Mouse (Mus musculus): Measurements from ENCODE around the gene Dscam.
A peak's percentile ranks its signal among the peaks of the same experiment; 100 is the strongest.

Dscam gene

DNA sequence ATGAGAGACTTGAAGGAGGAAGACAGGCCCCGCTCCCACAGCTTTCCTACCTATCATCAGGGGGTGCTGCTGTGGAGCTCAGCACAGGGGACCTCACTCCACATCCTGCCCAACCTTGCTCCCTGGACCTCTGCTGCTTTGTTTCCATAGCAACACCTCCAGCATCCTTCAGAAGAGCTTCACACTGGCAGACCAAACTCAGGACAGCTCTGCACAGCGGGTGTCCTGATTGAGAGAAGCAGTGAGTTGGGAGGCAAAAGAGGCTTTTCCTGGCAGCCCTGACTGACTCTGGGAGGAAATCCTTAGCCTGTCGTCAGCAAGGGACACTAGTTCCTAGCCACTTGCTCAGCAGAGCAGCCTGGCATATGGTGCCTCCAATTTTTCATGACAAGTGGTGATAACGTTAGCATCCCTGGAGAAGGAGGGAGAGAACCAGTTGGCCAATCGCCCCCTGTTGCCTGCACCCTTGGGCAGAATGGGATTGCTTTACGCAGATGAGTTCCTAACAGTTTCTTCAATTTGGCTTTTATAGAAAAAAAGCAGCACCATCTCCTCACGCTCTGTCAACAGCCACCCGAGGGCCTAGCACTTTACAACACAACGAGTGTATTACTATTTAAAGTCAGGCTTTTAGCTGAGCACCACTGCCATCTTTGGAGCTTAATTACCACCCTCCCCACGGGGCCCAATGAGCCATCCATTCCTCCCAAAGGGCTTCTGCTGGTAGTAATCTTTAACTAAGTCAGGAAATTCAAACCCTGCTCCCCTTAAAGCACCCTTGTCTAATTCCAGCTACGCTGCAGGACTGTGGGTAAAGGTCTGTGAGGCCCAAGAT, 224.9 kb downstream of the Dscam start:
- DNase-seq (ENCODE audit: low read depth, low spot score): peak; percentile 51

DNA sequence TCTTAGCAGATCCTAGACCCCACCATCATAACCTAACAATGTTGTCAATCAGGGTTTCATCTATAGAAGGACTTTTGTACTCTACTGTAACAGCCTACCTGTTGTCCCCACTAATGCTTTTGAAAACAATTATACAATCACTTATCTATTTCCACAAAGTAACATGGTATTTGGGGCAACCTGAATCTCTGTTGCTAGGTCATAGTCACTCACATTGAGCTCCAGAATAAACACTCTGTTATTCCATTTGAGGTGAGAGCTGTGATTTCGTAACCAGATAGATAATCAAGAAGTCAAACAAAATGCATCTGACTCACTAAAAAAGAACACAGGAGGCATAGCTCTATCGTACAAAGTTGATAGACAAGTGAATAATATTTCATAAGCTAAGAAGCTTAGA, 226.9 kb downstream of the Dscam start:
- no peak for DNase-seq (ENCODE audit: low read depth, low spot score)

DNA sequence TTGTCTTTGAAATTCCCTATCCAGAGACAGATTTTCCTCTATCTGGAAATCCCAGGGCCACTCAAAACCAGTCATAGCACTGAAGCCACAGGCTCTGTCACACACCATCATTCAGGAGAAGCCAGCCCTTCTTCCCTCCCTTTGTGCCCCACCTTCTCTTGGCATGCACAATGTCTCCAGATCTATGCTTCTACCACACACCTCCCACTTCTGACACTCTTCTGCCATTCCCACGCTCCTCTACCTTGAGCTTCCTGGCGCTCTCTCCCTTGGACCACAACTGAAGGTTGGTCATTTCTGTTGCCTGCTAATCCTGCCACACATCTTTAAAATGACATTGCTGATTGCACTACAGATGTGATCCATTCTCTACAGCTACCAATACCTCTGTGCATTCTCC, 235.8 kb downstream of the Dscam start:
- DNase-seq (ENCODE audit: low read depth, low spot score): no peak

DNA sequence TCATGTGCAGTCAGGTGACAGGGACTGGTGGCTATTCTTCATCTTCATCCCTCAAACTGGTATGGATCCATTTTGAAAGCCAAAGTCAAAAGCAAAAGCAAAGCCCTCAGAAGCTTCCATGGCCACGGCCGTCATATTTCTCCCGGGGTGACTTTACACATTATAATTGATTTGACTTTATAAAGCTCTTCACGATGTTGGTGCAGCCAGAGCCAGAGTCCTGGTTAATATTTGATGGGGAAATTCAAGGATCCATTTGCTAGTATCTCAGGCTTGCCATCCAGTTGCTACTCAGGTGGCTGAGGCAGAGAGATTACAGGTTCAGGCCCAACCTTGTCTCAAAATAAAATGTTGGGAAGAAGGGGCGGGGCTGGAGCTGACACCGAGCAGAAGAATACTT, 238.3 kb downstream of the Dscam start:
- no peak for DNase-seq (ENCODE audit: low read depth, low spot score)

DNA sequence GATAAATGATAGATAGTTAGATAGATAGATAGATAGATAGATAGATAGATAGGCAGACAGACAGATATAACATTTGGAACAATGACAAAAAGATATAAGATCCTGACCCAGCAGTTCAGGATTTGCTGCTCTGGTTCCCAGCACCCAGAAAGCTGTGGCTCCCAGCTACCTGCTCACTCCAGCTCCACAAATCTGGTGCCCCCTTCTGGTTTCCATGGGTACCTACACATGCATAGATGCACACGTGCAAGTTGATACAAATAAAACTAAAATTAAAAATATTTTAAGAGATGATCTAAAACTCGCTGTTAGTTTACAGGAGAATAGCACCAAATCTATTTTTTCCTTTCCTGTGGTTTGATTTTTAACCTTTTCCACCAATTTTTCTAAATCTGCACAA, 238.8 kb downstream of the Dscam start:
- peak; percentile 14 for DNase-seq (ENCODE audit: low read depth, low spot score)

DNA sequence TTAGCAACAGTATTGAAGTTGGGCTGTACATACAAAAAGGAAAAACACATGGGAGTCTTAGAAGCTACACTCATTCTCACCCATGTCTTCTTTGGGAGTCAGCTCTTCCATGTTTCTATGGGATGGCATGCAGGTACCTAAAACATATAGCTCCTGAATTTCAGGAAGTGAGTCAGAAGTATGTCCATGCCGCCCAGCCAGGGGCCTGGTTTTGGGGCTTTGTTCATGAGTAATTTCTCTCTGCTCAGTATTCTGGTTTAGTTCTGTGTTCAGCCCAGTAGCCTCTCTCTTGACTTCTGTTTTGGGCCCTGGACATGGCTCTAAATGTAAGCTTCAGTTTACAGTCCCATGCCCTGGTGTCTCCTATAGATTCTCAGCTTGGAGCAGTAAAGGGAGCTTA, 242.5 kb downstream of the Dscam start:
- no peak for DNase-seq (ENCODE audit: low read depth, low spot score)

DNA sequence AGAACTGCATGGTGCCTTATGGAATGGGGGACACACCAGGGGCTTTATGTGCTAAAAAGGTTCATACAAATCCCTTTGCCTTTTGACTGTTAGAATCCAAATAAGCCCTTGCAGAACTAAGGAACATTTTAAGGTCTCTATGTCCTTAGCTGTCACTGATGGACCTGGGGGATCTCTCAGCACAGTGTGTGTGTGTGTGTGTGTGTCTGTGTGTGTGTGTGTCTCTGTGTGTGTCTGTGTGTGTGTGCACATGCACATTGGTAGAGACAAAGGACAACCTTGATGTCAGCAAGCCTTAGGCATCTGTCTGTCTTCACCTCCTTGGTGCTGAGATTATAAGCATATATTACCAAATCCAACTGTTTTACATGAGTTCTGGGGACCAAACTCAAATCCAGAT, 243.1 kb downstream of the Dscam start:
- DNase-seq (ENCODE audit: low read depth, low spot score): no peak

DNA sequence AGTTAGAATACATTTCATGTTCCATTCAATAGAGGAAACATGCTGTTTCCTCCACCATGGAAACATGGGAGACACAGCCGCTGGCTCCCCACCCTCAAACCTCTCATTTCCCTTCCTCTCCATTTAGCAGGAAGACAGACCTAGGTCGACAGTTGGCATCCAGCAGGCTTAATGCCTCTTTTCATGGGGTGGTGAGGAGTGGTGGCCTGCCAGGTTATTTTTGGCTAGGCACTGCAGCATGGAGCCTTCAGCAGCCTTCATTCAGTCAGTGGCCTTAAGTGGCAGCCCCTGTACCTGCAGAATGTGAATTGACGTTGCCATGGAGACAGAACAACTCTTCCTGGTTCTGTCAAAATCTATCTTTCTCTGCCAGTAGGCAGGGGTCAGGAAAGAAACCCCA, 243.6 kb downstream of the Dscam start:
- DNase-seq (ENCODE audit: low read depth, low spot score): no peak

DNA sequence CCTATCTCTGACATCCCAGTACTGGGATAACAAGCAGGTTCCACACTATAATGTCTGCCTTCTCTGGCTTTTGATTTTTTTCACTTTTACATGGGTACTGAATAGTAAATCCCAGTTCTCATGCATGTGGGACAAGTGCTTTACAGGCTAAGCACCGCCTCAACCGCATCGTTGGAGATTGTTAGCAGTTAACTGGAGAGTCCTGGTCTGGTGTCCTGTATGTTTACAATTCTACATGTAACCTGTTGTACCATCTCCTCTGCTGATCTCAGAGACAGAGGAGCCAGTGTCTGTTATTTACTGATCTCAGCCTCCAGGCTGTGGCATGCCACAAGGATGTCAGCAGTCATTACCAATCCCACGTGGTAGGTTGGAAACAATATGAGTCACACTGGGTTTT, 246.6 kb downstream of the Dscam start:
- DNase-seq (ENCODE audit: low read depth, low spot score): no peak

DNA sequence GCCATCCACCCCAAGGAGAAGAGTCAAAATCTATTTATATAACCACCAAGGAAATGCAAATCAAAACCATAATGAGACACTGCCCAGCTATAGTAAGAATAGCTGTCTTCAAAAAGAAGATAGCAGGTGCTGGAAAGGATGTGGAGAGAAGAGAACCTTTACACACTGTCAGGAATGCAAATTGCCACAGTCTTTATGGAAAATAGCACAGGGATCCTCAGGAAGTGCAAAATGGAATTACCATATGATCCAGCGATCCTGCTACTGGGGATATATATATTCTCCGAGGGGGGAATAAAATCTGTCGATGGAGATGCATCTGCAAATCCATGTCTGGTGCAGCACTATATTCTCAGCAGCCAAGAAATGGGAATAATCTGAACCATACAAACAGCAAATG, 256.1 kb downstream of the Dscam start:
- DNase-seq (ENCODE audit: low read depth, low spot score): no peak

DNA sequence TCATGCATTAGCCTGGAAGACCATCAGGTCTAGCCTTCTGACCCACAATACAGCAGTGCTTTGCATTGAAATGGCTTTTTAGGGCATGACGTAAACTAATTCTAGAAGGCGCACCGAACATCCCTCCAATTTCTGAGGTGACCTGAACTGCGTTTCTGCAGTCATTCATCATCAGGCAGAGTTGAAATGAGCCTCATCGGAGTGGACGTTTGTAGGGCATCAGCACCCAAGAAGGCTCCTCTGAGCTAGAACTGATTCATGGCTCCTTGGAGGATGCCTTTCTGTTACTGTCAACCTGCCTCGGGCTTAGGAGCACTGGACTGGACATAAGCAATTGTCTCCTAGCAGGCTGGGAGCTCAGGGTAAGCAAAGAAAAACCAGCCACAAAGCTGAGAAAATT, 257.7 kb downstream of the Dscam start:
- DNase-seq (ENCODE audit: low read depth, low spot score): no peak

DNA sequence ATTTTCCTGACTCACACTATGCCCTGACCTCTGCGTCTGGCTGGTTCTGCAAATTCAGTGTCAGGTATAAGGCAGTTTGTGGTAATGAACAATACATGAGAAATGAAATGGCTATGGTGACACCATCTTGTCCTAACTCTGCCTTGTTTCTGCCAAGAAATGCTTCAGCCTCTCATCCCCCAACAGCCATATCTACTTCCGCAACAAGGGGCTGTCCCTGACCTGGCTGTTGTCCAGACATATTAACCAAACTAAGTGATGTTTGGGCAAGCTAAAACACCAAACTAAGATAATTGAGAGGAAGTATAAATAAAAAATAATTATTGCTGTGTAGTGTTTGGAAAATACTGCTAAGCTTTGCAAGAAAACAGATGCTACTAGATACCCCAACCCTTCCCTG, 258.4 kb downstream of the Dscam start:
- DNase-seq (ENCODE audit: low read depth, low spot score): no peak

DNA sequence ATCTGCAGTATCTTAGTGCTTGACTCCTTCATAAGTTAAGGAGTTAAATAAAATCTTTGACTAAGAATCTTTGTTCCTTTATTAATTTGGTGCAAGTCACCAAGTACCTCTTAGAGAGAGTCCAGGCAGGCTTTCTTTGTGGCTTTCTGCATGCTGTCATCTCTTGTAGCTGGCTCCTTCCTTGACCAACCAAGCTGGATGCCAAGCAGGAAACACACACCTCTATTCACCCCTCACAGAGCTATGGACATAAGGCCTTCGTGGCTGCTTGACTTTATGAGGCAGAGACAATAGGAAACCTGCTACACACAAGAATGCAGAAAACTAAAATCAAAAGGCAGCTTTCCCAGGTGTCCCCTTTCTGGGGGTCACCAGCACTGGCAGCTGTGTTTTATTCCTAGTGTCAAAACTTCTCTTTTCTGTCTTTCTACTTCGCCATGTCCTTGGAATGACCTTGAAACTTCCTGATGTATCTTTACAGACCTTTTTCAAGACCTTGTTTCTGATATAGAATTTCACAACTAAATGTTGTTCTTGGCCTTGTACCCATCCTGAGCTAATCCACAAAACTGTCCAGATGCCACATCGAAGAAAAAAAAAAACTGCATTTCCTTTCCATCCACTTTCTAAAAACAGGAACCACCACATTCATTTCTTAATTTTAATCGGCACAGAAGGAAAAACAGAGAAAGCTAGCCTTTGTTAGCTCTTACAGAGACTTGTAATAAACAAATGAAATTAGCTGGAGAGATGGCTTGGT, 260.0 kb downstream of the Dscam start:
- DNase-seq (ENCODE audit: low read depth, low spot score): no peak

DNA sequence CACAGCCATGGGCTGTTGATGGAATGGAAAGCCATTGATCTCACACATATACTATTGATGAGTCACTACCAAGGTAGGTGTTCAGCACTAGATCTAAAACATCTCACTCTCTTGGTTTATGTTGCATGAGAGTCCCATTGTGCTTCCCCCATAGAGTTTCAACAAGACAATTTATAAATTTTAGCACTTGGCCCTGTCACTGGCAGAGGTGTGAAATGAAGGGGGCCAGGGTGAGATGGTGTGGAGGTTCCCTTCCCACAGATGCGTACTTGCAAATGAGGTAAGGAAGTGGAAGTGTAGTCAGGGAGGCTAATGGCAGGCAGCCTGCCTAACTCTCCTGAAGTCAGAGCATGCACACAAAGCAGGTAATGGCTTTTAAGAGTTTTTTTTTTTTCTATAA, 262.7 kb downstream of the Dscam start:
- no peak for DNase-seq (ENCODE audit: low read depth, low spot score)

DNA sequence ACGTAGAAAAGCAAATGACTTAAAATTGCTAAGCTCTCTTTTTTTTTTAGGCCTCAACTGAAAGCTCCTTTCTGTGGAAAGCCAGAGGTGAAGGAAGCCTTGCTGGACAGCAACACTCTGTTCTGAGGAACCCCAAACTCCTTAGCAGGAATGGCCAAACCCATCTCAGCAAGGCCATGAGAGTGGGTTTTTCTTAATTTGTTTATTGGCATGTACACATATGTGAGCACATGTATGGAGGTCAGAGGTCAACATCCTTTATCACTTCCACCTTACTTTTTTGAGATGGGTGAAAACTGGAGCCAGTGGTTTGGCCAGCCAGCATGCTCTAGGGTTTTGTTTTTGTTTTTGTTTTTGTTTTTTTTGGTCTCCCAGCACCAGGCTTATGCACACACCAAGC, 263.5 kb downstream of the Dscam start:
- DNase-seq (ENCODE audit: low read depth, low spot score): no peak

DNA sequence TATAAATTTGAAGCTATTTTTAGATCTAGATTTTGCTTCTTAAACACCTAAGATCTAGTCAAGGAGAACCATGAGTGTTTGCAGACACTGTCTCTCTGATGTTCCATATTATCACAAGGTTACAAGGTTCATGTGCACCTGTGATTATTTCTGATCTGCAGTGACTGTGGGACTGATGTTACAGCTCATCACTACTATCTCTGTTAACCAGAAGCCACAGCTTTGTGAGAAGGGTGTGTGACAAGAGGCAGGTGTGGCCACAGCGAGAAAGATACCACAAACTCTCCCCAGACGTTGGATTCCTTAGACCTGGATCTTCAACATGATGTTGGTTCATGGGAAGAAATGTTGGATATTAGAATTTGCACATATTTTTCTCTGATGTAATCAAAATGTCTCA, 263.9 kb downstream of the Dscam start:
- no peak for DNase-seq (ENCODE audit: low read depth, low spot score)

DNA sequence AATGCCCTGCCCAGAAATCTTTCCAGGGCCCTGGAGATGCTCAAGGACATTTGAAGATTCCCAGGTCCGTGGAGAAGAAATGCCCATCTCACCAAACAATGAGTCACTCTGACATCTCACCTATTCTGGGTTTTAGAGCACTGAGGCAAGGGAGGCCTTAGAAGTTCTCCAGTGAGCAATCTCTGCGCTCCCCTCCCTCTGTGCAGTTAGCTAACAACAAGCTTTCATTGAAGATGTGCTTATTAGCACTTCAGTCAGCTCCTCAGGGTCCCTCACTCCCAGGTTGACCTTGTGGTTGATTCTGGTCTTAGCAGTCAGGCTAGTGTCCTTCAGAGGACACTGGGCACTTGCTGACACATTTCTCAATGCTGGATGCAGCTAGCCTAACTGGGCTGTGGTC, 265.8 kb downstream of the Dscam start:
- DNase-seq (ENCODE audit: low read depth, low spot score): no peak

DNA sequence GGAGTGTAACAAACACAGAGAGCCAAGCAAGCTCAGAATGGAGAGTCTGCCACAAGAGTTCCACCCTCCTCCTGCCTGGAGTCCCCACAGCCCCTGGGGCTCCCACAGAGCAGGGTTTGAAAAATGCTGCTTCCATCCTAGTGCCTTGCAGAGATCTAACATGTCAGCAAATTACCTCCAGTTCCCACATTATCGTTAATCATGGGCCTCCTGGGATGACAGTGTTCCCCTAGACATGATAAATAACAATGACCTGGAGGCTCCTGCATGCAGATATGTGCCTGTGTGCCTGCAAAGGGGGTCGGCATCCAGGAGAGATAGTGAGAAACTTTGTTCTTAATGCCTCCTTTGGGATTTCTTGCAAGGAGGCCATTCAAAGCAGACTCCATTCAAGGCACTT, 266.2 kb downstream of the Dscam start:
- DNase-seq (ENCODE audit: low read depth, low spot score): no peak

DNA sequence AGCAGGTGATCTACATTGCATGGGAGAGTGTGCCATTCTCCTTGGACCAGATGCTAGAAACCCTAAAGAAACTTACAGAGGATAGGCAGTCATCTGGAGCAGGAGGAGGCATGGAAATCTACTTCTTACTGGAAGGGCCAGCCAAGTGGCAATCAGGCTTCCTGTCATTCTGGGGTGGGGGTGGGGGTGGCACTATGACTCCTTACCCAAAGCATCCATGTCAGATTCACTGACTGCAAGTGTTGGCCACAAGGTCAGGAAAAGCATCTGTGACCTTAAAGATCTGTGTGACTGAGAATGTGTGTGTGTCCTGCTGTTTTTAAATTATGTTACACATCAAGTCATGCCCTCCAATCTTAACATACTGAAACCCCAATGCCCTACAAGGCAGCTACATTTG, 268.0 kb downstream of the Dscam start:
- DNase-seq (ENCODE audit: low read depth, low spot score): no peak

DNA sequence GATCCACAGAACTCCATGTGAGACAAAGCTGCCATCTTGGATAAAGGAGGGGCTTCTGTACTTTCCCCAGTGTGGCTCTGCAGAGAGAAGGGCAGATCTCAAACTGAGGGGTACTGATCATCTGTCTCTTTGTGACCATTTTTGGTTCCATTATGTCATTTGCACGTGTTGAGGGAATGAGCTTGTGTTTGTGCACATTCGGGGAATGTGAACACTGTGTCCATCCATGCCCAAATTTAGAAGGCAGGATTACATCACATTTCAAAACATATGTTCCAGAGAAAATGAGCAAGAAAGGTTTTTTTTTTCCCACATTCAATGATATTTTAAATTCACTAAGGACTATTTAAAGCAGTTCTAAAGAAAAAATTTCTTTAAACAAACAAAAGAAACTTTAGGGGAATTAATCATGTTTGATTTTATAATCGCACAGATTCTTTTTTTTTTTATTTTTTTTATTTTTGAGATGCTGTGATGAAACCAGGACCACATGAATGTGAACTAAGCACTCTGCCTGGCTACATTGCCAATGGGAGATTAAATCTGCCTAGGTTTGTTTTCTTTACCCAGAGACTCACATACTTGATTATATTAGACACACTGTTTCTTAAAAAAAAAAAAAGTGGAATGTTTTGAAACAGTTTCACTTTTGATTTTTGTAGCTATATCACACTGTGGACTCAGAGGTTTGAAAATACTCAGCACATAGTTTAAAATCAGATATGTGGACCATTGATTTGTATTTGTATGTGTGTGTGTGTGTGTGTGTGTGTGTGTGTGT, 269.1 kb downstream of the Dscam start:
- DNase-seq (ENCODE audit: low read depth, low spot score): no peak

DNA sequence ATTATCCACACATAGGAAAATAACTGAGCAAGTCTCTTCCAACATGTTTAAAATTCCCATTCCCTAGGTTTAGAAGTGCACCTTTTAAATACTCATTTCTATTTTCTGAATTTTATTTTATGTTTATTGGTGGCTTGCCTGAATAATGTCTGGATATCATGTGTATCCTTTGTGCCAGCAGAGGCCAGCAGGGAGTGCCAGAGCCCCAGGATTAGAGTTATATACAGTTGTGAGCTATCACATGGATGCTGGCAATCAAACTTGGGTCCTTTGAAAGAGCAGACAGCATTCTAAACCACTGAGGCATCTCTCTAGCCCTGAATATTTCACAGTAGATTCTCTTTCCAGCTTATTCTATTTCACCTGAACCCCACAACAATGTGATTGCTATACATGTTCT, 271.2 kb downstream of the Dscam start:
- DNase-seq (ENCODE audit: low read depth, low spot score): no peak

DNA sequence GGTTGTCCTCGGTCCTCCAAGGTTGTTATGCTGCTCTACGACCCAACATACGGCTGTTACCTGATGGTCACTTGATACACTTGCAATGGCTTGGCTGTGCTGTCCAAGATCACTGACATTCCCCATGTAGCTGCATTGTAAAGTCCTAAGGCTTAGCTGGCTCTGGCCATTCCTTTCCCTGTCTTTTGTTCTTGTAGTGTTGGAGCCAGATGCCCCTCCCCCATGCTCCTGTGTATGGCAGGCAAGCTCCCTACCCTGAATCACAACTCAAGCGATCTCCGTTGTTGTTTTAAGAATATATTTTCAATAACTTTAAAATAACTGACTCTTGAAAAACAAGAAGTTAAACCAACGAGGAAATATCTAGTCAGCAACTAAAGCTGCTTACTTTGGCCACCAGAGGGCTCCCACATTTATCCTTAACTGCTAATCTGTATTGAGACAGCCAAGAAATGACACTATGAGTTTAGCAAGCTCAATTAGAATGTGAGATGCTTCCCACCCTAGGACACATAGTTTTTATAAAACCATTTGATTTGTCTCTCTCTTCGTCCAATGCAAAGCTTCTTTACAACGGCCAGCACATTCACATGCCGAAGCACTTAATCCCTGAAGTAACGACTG, 273.9 kb downstream of the Dscam start:
- DNase-seq (ENCODE audit: low read depth, low spot score): peak; percentile 23
